Mouse (Mus musculus): ENCODE results near the gene Iars2. TPM values are rescaled to one million over a fixed set of nuclear protein-coding genes. Genes with fewer than 3 reads are reported as not detected.
A peak's percentile ranks its signal among the peaks of the same experiment; 100 is the strongest.

Iars2 gene
- total and polyA plus RNA-seq, 3 experiments, result 37.2 to 47.2 (median 41.9) TPM

GRCm38 (mm10) chr1:185376390-185376789, 47.2 kb upstream of the Iars2 start (continued):
- TF ChIP-seq EP300 (IDR thresholded peaks at IDR 0.05; ENCODE audit: low read length) (peak; percentile 44; the same call in 1 of the 2 replicates), CHD1 (IDR thresholded peaks at IDR 0.05; ENCODE audit: low read depth, low read length) (no peak), ZNF384 (IDR thresholded peaks at IDR 0.05; ENCODE audit: low read depth, low read length) (no peak), USF2 (conservative IDR thresholded peaks at IDR 0.05; ENCODE audit: low read depth, low read length) (no peak), PAX5 (IDR thresholded peaks at IDR 0.05; ENCODE audit: low read length) (no peak), TBP (conservative IDR thresholded peaks at IDR 0.05; ENCODE audit: low read depth, low read length) (no peak), MAX (IDR thresholded peaks at IDR 0.05; ENCODE audit: low read length) (no peak), MAFK (IDR thresholded peaks at IDR 0.05; ENCODE audit: insufficient replicate concordance, low read length) (0 out of 2 replicates have a peak, but pooled peaks have one; percentile 67), JUN (IDR thresholded peaks at IDR 0.05; ENCODE audit: insufficient read depth, low read depth, low read length) (0 out of 2 replicates have a peak, but pooled peaks have one; percentile 16), RCOR1 (conservative IDR thresholded peaks at IDR 0.05; ENCODE audit: low read depth, low read length) (no peak), USF1 (IDR thresholded peaks at IDR 0.05; ENCODE audit: low read depth, low read length) (no peak), CTCF (conservative IDR thresholded peaks at IDR 0.05 in 1 of 2, IDR thresholded peaks at IDR 0.05 in 1 of 2; ENCODE audit: low read depth in 2 of 2, low read length in 2 of 2) (no peak)

GRCm38 (mm10) chr1:185369979-185370378, 40.8 kb upstream of the Iars2 start:
- Histone ChIP-seq H3K9ac (ENCODE audit: insufficient read depth, low read depth) (no peak overlapping the region), H3K36me3 (replicated peaks in 1 of 2; ENCODE audit: control insufficient read depth in 1 of 2, insufficient read depth in 1 of 2, low read length in 1 of 2) (peaks cover 53 to 86% of the 10 kb centered on the region in 2 experiments), H3K4me2 (ENCODE audit: insufficient read depth, low read depth, poor library complexity, severe bottlenecking) (no peak overlapping the region), H3K27me3 (replicated peaks) (no peaks in the 10 kb centered on the region), H3K79me2 (replicated peaks; ENCODE audit: control insufficient read depth, extremely low read depth, insufficient read depth, poor library complexity, severe bottlenecking) (peaks cover 78% of the 10 kb centered on the region), H3K4me1 (ENCODE audit: control insufficient read depth in 1 of 2, insufficient read depth in 2 of 2) (peaks cover 2 to 30% of the 10 kb centered on the region in 2 experiments; a peak in 3 of 4 replicates), H3K27ac (ENCODE audit: insufficient read depth, low read depth) (no peak overlapping the region), H3K4me3 (replicated peaks in 1 of 3; ENCODE audit: low read depth in 2 of 3, low read length in 2 of 3, poor library complexity in 1 of 3) (no peak overlapping the region), H3K9me3 (replicated peaks; ENCODE audit: low read length) (no peaks in the 10 kb centered on the region)
- DNase-seq (ENCODE audit: extremely low read depth), result no peak
- no peak for TF ChIP-seq MAX (IDR thresholded peaks at IDR 0.05; ENCODE audit: low read length)
- TF ChIP-seq MEF2A (IDR thresholded peaks at IDR 0.05; ENCODE audit: borderline replicate concordance, low read depth, low read length), result no peak
- no peak for TF ChIP-seq SMC3 (IDR thresholded peaks at IDR 0.05; ENCODE audit: low read depth, low read length)
- TF ChIP-seq RCOR1 (conservative IDR thresholded peaks at IDR 0.05; ENCODE audit: low read depth, low read length), result no peak
- no peak for TF ChIP-seq MAFK (IDR thresholded peaks at IDR 0.05; ENCODE audit: insufficient replicate concordance, low read length)
- in situ Hi-C loops (cut with MboI; ENCODE audit: low pct_ligation_motif_present, low pct_unique_long_range_greater_than_20kb, low sequenced_read_pairs), result no loop called here
- dilution Hi-C loops (cut with MboI; ENCODE audit: extremely low pct_ligation_motif_present, extremely low pct_unique_long_range_greater_than_20kb, low sequenced_read_pairs), result no loop called here

GRCm38 (mm10) chr1:185367383-185367782, 38.2 kb upstream of the Iars2 start:
- H3K9ac ChIP-seq (ENCODE audit: insufficient read depth, low read depth), result peak overlapping the region; percentile 71
- H3K4me2 ChIP-seq (ENCODE audit: insufficient read depth, low read depth, poor library complexity, severe bottlenecking), result peak overlapping the region; percentile 33
- in situ Hi-C loops (cut with MboI; ENCODE audit: low pct_ligation_motif_present, low pct_unique_long_range_greater_than_20kb, low sequenced_read_pairs) (no loop called here), dilution Hi-C loops (cut with MboI; ENCODE audit: extremely low pct_ligation_motif_present, extremely low pct_unique_long_range_greater_than_20kb, low sequenced_read_pairs) (no loop called here)
- H3K9me3 ChIP-seq (replicated peaks; ENCODE audit: low read length), result no peaks in the 10 kb centered on the region
- H3K27ac ChIP-seq (ENCODE audit: insufficient read depth, low read depth), result peak overlapping the region; percentile 40; the same call in 1 of the 2 replicates
- no peak for DNase-seq (ENCODE audit: extremely low read depth)
- peaks cover 2 to 29% of the 10 kb centered on the region in 2 experiments; a peak in 3 of 4 replicates for H3K4me1 ChIP-seq (ENCODE audit: control insufficient read depth in 1 of 2, insufficient read depth in 2 of 2)
- H3K27me3 ChIP-seq (replicated peaks), result no peaks in the 10 kb centered on the region
- H3K36me3 ChIP-seq (replicated peaks in 1 of 2; ENCODE audit: control insufficient read depth in 1 of 2, insufficient read depth in 1 of 2, low read length in 1 of 2), result peaks cover 33 to 63% of the 10 kb centered on the region in 2 experiments
- peak overlapping the region; percentile 10 to 44 (median 11) for H3K4me3 ChIP-seq (replicated peaks in 1 of 3; ENCODE audit: low read depth in 2 of 3, low read length in 2 of 3, poor library complexity in 1 of 3)
- peaks cover 83% of the 10 kb centered on the region for H3K79me2 ChIP-seq (replicated peaks; ENCODE audit: control insufficient read depth, extremely low read depth, insufficient read depth, poor library complexity, severe bottlenecking)
- TF ChIP-seq MEF2A (IDR thresholded peaks at IDR 0.05; ENCODE audit: borderline replicate concordance, low read depth, low read length) (peak; percentile 59; the same call in 1 of the 2 replicates), POLR2AphosphoS2 (IDR thresholded peaks at IDR 0.05; ENCODE audit: low read depth, low read length) (no peak), MAFK (IDR thresholded peaks at IDR 0.05; ENCODE audit: insufficient replicate concordance, low read length) (peak; percentile 58; the same call in 1 of the 2 replicates)

All from CH12.LX (cell line).